Mouse (Mus musculus) common myeloid progenitor, adult 5-6 weeks (primary cell): Measurements from ENCODE around the gene Tmem179b. TPM values are rescaled to one million over a fixed set of nuclear protein-coding genes. Genes with fewer than 3 reads are reported as not detected.

ENCODE experiments used
- ATAC-seq: replicated peaks from 2 replicates; pipeline ENCODE4 v1.8.0; 2016; ENCODE audit warnings: low read depth, mild to moderate bottlenecking, moderate TSS enrichment, inconsistent platforms; ENCODE audit not compliant: poor library complexity, severe bottlenecking
- total RNA-seq: library from RNA; stranded (forward); fragments of 200-1000, 187-1606 nt; gene quantifications from 2 replicates; pipeline ENCODE4 v1.2.3, GENCODE M21; 2017

Gene Tmem179b
- 57.4 and 60.0 TPM in 2 replicates for total RNA-seq

GRCm38 (mm10) chr19:8774086-8774835 lies at the start of gene Tmem179b:
Tmem179b (minus strand) TSS chr19:8774467.
- ATAC-seq, result peak; percentile 80

- no peak for ATAC-seq
Measured at GRCm38 (mm10) chr19:8822696-8823095, 48.4 kb upstream of the Tmem179b start.

GRCm38 (mm10) chr19:8821146-8821545 lies 46.9 kb upstream of the Tmem179b start:
- ATAC-seq, result no peak

- no peak for ATAC-seq
Measured at GRCm38 (mm10) chr19:8820424-8820956, 46.2 kb upstream of the Tmem179b start.

DNA sequence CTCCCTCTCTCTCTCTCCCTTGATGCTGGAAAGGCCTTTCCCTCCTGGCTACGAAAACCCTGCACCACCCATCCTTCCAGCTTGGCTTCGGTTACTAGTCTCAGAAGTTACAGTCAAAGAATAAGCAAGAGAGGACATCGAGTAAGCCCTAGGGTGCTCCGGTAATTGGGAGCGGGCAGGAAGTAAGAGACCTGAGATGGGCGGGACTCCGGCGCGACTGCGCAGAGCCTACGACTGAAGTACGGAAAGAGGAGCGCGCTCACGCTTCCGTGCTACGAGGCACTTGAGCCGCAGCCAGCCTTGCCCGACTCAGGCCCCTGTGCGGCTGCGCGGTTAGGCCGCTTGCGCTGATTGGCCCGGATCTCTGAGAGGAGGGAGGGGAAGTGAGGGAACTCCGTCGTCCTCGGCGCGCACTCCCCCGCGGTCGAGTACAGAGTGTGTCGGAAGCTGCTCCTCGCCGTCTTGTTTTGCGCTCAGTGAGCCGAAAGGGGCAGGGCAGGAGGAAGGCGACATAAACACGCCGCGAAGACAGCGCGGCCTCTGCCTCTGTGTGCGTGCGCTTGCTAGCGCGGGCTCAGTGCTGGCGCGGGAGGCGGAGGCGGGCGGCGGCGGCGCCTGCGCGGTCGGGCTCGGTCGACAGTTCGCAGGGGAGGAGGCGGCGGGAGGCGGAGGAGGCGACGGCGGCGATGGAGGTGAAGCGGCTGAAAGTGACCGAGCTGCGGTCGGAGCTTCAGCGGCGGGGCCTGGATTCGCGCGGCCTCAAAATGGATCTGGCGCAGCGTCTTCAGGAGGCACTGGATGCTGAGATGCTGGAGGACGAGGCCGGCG lies 45.5 kb upstream of the Tmem179b start, which contains the start of gene Hnrnpul2:
TSS of gene Hnrnpul2 (plus strand) at position 415 of the 828 bp plus-strand sequence.
- peak; percentile 82 for ATAC-seq

GRCm38 (mm10) chr19:8818801-8819595 lies 44.7 kb upstream of the Tmem179b start, which contains the start of gene Ttc9c:
Ttc9c (minus strand) TSS chr19:8819333.
- ATAC-seq, result peak; percentile 78

- ATAC-seq, result no peak
Measured at GRCm38 (mm10) chr19:8818301-8818798, 44.1 kb upstream of the Tmem179b start.

DNA sequence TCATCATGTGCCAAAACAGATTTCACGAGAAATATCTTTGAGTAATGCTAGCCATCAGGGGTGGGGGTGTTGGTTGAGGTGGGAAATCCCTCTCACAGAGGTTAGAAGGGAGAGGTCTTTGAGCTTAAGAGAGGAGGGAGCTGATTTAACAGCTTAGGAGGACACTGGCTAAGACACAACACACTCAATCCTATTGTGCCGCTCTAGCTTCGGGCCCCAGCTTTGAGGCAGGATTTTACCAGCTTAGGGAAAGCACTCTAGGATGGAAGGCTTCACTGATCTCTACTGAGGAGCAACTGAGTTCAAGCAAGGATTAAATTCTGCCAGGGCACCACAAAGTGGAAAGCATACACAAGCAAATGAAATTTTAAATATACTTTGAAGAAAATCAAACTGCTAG lies 42.7 kb upstream of the Tmem179b start:
- no peak for ATAC-seq

GRCm38 (mm10) chr19:8815812-8816211 lies 41.5 kb upstream of the Tmem179b start:
- ATAC-seq, result no peak

DNA sequence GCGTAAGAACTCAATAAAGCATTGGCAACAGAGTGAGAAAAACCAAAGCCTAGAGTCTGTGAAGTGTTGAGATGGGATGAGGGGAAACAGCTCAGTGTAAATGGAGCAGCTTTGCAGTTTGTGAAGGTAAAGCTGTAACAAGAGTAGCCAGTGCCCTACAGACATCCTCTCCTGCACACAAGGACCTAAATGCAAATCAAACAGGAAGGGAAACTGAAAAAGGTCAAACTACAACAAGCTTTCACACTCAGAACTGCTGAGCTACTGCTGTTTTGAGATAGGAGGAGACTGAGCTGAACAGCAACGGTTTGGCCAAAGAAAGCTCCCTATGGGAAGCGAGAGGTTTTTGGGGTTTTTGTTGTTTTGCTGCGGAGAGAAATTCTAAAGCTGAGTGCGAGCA lies 32.5 kb upstream of the Tmem179b start:
- no peak for ATAC-seq

- ATAC-seq, result peak; percentile 31
Measured at GRCm38 (mm10) chr19:8803879-8804660, 29.8 kb upstream of the Tmem179b start.

DNA sequence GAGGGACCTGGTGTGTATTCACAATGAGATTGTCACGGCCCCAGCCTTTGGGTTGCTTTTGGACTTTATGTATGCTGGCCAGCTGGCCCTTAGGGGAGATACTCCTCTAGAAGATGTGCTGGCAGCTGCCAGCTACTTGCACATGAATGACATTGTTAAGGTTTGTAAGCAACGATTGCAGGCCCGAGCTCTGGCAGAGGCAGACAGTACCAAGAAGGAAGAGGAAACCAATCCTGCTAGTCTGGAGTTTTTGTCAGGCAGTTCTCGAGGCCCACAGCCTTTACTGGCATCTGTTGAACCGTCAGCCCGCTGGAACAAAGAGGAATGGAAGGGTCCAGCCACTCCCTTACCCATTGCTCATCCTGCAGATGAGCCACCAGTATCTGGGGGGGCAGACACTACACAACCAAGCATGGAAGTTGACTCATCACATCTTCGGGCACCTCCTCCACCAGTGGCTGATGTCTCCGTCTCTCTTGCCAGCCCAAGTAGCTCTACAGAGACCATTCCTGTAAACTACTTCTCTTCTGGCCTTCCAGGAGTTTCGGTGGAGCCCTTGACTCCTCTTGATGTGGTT lies 29.0 kb upstream of the Tmem179b start:
- no peak for ATAC-seq

- ATAC-seq, result peak; percentile 86
Measured at GRCm38 (mm10) chr19:8802130-8802821, 28.0 kb upstream of the Tmem179b start, which contains the start of gene Zbtb3. Zbtb3 (plus strand) TSS chr19:8802555.

- ATAC-seq, result no peak
Measured at GRCm38 (mm10) chr19:8798947-8799315, 24.7 kb upstream of the Tmem179b start.

- ATAC-seq, result peak; percentile 70
Measured at GRCm38 (mm10) chr19:8798264-8798946, 24.1 kb upstream of the Tmem179b start, which contains the start of gene Polr2g. Polr2g (minus strand) TSS chr19:8798577.

GRCm38 (mm10) chr19:8790171-8790570 lies 15.9 kb upstream of the Tmem179b start:
- ATAC-seq, result no peak

GRCm38 (mm10) chr19:8789171-8789570 lies 14.9 kb upstream of the Tmem179b start:
- no peak for ATAC-seq
